Comparison of ENCODE assay signal across 25 mouse cellular contexts in the genomic region with DNA sequence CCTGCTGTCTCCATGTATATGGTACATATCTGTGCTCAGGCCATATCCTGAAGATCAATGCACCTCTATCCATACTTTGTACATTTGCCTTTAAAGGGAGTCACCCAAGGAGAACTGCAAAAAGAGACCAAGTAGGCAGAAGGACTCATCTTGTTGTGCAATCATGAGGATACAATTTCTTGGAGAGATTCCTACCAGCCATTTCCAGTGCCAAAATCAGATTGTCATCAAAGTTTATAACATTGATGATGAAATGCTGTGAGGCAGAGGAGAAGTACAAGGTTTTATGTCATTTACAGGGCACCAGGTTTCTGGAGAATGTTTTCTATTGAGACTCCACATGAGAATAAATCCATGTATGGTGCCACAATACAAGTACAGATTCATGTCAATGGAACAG.
"Had no signal": no experiment of that assay in that cellular context is flagged by ENCODE, and none has a peak within 500 bp of the region (broad histone marks: within the 10 kb centered on the region; RNA-seq: fewer than 3 reads in every experiment).

No protein-coding gene starts in this region.

- ATAC-seq: forebrain, embryonic 13.5 days; forebrain, embryonic 14.5 days; forebrain, embryonic 15.5 days; forebrain, embryonic 16.5 days; forebrain, postnatal 0 days had no signal

- H3K27ac ChIP-seq: embryonic facial prominence, embryonic 10.5 days; embryonic facial prominence, embryonic 12.5 days; embryonic facial prominence, embryonic 13.5 days; embryonic facial prominence, embryonic 15.5 days; forebrain, embryonic 10.5 days; forebrain, embryonic 12.5 days; forebrain, embryonic 13.5 days; forebrain, embryonic 15.5 days; gastrocnemius, adult 2 months; heart, adult 2 months; heart, embryonic 10.5 days had no signal

- H3K4me1 ChIP-seq: embryonic facial prominence, embryonic 10.5 days; embryonic facial prominence, embryonic 12.5 days; embryonic facial prominence, embryonic 13.5 days; embryonic facial prominence, embryonic 15.5 days; forebrain, embryonic 10.5 days; forebrain, embryonic 12.5 days; forebrain, embryonic 13.5 days; forebrain, embryonic 15.5 days; heart, embryonic 10.5 days had no signal

- H3K36me3 ChIP-seq: embryonic facial prominence, embryonic 10.5 days; embryonic facial prominence, embryonic 12.5 days; embryonic facial prominence, embryonic 13.5 days; embryonic facial prominence, embryonic 15.5 days; forebrain, embryonic 10.5 days; forebrain, embryonic 12.5 days; forebrain, embryonic 15.5 days; heart, embryonic 10.5 days had no signal

- H3K9ac ChIP-seq: embryonic facial prominence, embryonic 12.5 days; embryonic facial prominence, embryonic 13.5 days; embryonic facial prominence, embryonic 15.5 days; forebrain, embryonic 12.5 days; forebrain, embryonic 13.5 days; forebrain, embryonic 15.5 days; forebrain, postnatal 0 days had no signal

- H3K4me3 ChIP-seq: embryonic facial prominence, embryonic 10.5 days; embryonic facial prominence, embryonic 12.5 days; embryonic facial prominence, embryonic 13.5 days; embryonic facial prominence, embryonic 15.5 days; erythroblast, embryonic 14.5 days; forebrain, embryonic 10.5 days; forebrain, embryonic 12.5 days; forebrain, embryonic 13.5 days; forebrain, embryonic 15.5 days; gastrocnemius, adult 2 months; heart, adult 2 months; heart, embryonic 10.5 days had no signal

- H3K9me3 ChIP-seq: embryonic facial prominence, embryonic 10.5 days; embryonic facial prominence, embryonic 12.5 days; embryonic facial prominence, embryonic 13.5 days; embryonic facial prominence, embryonic 15.5 days; forebrain, embryonic 10.5 days; forebrain, embryonic 12.5 days; forebrain, embryonic 13.5 days; forebrain, embryonic 15.5 days had no signal

- H3K4me2 ChIP-seq: embryonic facial prominence, embryonic 12.5 days; embryonic facial prominence, embryonic 13.5 days; embryonic facial prominence, embryonic 15.5 days; forebrain, embryonic 12.5 days; forebrain, embryonic 13.5 days; forebrain, embryonic 15.5 days; heart, embryonic 11.5 days had no signal

- DNase-seq: cerebellum, postnatal 25 days; cerebellum, postnatal 36 days; embryo, embryonic 11 days; forebrain, postnatal 0 days; gastrocnemius, adult 2 months; gastrocnemius, postnatal 10 days; gastrocnemius, postnatal 14 days; gastrocnemius, postnatal 25 days; gastrocnemius, postnatal 36 days; heart, adult 11 months; heart, adult 18-20 months; heart, adult 2 months had no signal

- H3K27me3 ChIP-seq: embryonic facial prominence, embryonic 12.5 days; embryonic facial prominence, embryonic 13.5 days; embryonic facial prominence, embryonic 15.5 days; forebrain, embryonic 12.5 days; forebrain, embryonic 13.5 days; forebrain, embryonic 15.5 days had no signal
